Mouse (Mus musculus): ENCODE results near the gene Prl4a1. TPM values are rescaled to one million over a fixed set of nuclear protein-coding genes. Genes with fewer than 3 reads are reported as not detected.

The Prl4a1 gene
- polyA plus RNA-seq (2012; rRNA removed), result 0.02 TPM in 1 of 2 replicates, not detected in the other

GRCm38 (mm10) chr13:28015912-28016311 lies at the start of gene Prl4a1:
Gene Prl4a1 (plus strand): TSS chr13:28016212.

Other genes with a start within 250 kb of the Prl4a1 start
- gene Prl7c1, start 235.4 kb upstream of the Prl4a1 start, polyA plus RNA-seq (2012; rRNA removed), result not detected in 2 replicates
- gene Prl2a1, start 214.6 kb upstream of the Prl4a1 start, polyA plus RNA-seq (2012; rRNA removed), result 0.08 TPM in 1 of 2 replicates, not detected in the other
- not detected in 2 replicates for gene Prl2c1, start 166.9 kb upstream of the Prl4a1 start, polyA plus RNA-seq (2012; rRNA removed)
- gene Prl5a1, start 126.3 kb downstream of the Prl4a1 start, polyA plus RNA-seq (2012; rRNA removed), result not detected in 2 replicates
- 2.3 and 2.5 TPM in 2 replicates for gene Gm11361, start 241.3 kb downstream of the Prl4a1 start, polyA plus RNA-seq (2012; rRNA removed)

Measured in liver, embryonic 14 days (tissue).